Comparison of ENCODE assay signal across 9 mouse cellular contexts in genomic region chr2:172378332-172378731, GRCm38 (mm10). TPM values are rescaled to one million over a fixed set of nuclear protein-coding genes. Genes with fewer than 3 reads are reported as not detected.
DNase-seq lines count a peak whose midpoint lies in the region; ATAC-seq and TF ChIP-seq lines count a peak whose summit lies in the region.
"Had no signal": no experiment of that assay in that cellular context is flagged by ENCODE, and none has a peak within 500 bp of the region (broad histone marks: within the 10 kb centered on the region; RNA-seq: fewer than 3 reads in every experiment).

No protein-coding gene starts in this region.

- no peak overlapping the region for H3K27ac ChIP-seq in kidney, embryonic 15.5 days
- no peak overlapping the region for H3K27ac ChIP-seq in bone marrow macrophage, adult 2 months (ENCODE audit: insufficient read depth, low read depth, low read length)
- H3K27ac ChIP-seq: embryonic facial prominence, embryonic 13.5 days had no signal

- WGBS in kidney, embryonic 15.5 days = 70% methylated on average over 7 of the region's 7 CpGs

- peaks cover 99% of the 10 kb centered on the region for H3K36me3 ChIP-seq in kidney, embryonic 15.5 days
- peaks cover 96% of the 10 kb centered on the region for H3K36me3 ChIP-seq in E14TG2a.4 (ENCODE audit: insufficient read depth, low read length)

- no peaks in the 10 kb centered on the region for H3K9me3 ChIP-seq in kidney, embryonic 15.5 days (replicated peaks)
- H3K9me3 ChIP-seq in E14TG2a.4 (ENCODE audit: low read length) = no peaks in the 10 kb centered on the region
- H3K9me3 ChIP-seq: embryonic facial prominence, embryonic 13.5 days had no signal

- peak; percentile 21 for DNase-seq in kidney, adult 11 months
- DNase-seq in layer of hippocampus, adult 9-11 months = peak; percentile 61
- DNase-seq in natural killer cell, adult 2 months (ENCODE audit: low spot score in 2 of 2) = peak; percentile 17 to 66
- DNase-seq in thymus, postnatal 36 days = peak; percentile 82 to 84
- no peak for DNase-seq in urinary bladder, postnatal 10 days (ENCODE audit: low spot score)

- H3K4me3 ChIP-seq in kidney, embryonic 15.5 days (replicated peaks) = no peak overlapping the region
- no peak overlapping the region for H3K4me3 ChIP-seq in E14TG2a.4 (replicated peaks; ENCODE audit: low read length)
- no peak overlapping the region for H3K4me3 ChIP-seq in bone marrow macrophage, adult 2 months (ENCODE audit: insufficient read depth, low read length)
- H3K4me3 ChIP-seq: embryonic facial prominence, embryonic 13.5 days had no signal

- TF ChIP-seq POLR2A in bone marrow macrophage, adult 2 months (IDR thresholded peaks at IDR 0.05; ENCODE audit: borderline replicate concordance, low read depth, low read length) = no peak

- no peak overlapping the region for H3K4me2 ChIP-seq in kidney, embryonic 15.5 days
- H3K4me2 ChIP-seq: embryonic facial prominence, embryonic 13.5 days had no signal

- no peak for ATAC-seq in kidney, embryonic 15.5 days (replicated peaks; ENCODE audit: low FRiP score)

- TF ChIP-seq CTCF in E14TG2a.4 (conservative IDR thresholded peaks at IDR 0.05; ENCODE audit: low read length) = peak; percentile 23
- TF ChIP-seq CTCF in bone marrow macrophage, adult 2 months (IDR thresholded peaks at IDR 0.05; ENCODE audit: low read depth, low read length) = peak; percentile 58

- no peaks in the 10 kb centered on the region for H3K27me3 ChIP-seq in kidney, embryonic 15.5 days
- H3K27me3 ChIP-seq in E14TG2a.4 (ENCODE audit: insufficient read depth, low read length) = no peaks in the 10 kb centered on the region
- H3K27me3 ChIP-seq: embryonic facial prominence, embryonic 13.5 days had no signal

- H3K9ac ChIP-seq in kidney, embryonic 15.5 days = no peak overlapping the region
- H3K9ac ChIP-seq: embryonic facial prominence, embryonic 13.5 days had no signal

- no peaks in the 10 kb centered on the region for H3K4me1 ChIP-seq in kidney, embryonic 15.5 days
- peaks cover 88% of the 10 kb centered on the region for H3K4me1 ChIP-seq in E14TG2a.4 (replicated peaks; ENCODE audit: low read depth, low read length)
- peaks cover 5% of the 10 kb centered on the region; the same call in 1 of the 2 replicates for H3K4me1 ChIP-seq in bone marrow macrophage, adult 2 months (ENCODE audit: control insufficient read depth, insufficient read depth, low read length)
- H3K4me1 ChIP-seq: embryonic facial prominence, embryonic 13.5 days had no signal

RNA-seq across cellular contexts. Expression of gene Cstf1, which starts 7.9 kb away (rescaled TPM):
- polyA plus RNA-seq in kidney, embryonic 15.5 days (2015; fragmentation: Nextera tagmentation; extraction: Ambion mirVana) = 40.3 and 42.7 TPM in 2 replicates
- polyA plus RNA-seq in bone marrow macrophage, adult 2 months (2012; ENCODE audit: insufficient read depth, insufficient read length, missing spikeins) = 16.2 and 16.8 TPM in 2 replicates

RNA-seq across cellular contexts. Expression of gene Aurka, which starts 8.0 kb away (rescaled TPM):
- 112 TPM in 2 replicates for polyA plus RNA-seq in kidney, embryonic 15.5 days (2015; fragmentation: Nextera tagmentation; extraction: Ambion mirVana)
- polyA plus RNA-seq in bone marrow macrophage, adult 2 months (2012; ENCODE audit: insufficient read depth, insufficient read length, missing spikeins) = 22.3 and 24.7 TPM in 2 replicates

RNA-seq across cellular contexts. Expression of gene Cass4, which starts 15.3 kb away (rescaled TPM):
- polyA plus RNA-seq in kidney, embryonic 15.5 days (2015; fragmentation: Nextera tagmentation; extraction: Ambion mirVana) = 0.15 and 0.29 TPM in 2 replicates
- 1.8 and 2.2 TPM in 2 replicates for polyA plus RNA-seq in bone marrow macrophage, adult 2 months (2012; ENCODE audit: insufficient read depth, insufficient read length, missing spikeins)

RNA-seq across cellular contexts. Expression of gene Fam210b, which starts 33.0 kb away (rescaled TPM):
- 10.4 and 11.9 TPM in 2 replicates for polyA plus RNA-seq in kidney, embryonic 15.5 days (2015; fragmentation: Nextera tagmentation; extraction: Ambion mirVana)
- 10.3 and 10.7 TPM in 2 replicates for polyA plus RNA-seq in bone marrow macrophage, adult 2 months (2012; ENCODE audit: insufficient read depth, insufficient read length, missing spikeins)
